Mouse (Mus musculus): Measurements from ENCODE around the gene Opalin. TPM values are rescaled to one million over a fixed set of nuclear protein-coding genes. Genes with fewer than 3 reads are reported as not detected.

Opalin gene
- polyA plus RNA-seq, 1 experiment, result not detected

- H3K79me2 ChIP-seq (ENCODE audit: control insufficient read depth, insufficient read depth), result no peaks in the 10 kb centered on the region
- no peaks in the 10 kb centered on the region for H3K36me3 ChIP-seq (ENCODE audit: control insufficient read depth, insufficient read depth)
- TF ChIP-seq USF1 (IDR thresholded peaks at IDR 0.05; ENCODE audit: low read depth) (no peak), MYOG (IDR thresholded peaks at IDR 0.05; ENCODE audit: control insufficient read depth, extremely low read depth, insufficient read length) (no peak), FOSL1 (IDR thresholded peaks at IDR 0.05; ENCODE audit: insufficient read depth, low read length, poor library complexity, severe bottlenecking) (no peak), CTCF (IDR thresholded peaks at IDR 0.05; ENCODE audit: control insufficient read depth, insufficient read depth, insufficient read length) (no peak), MYOD1 (IDR thresholded peaks at IDR 0.05; ENCODE audit: control insufficient read depth, insufficient read length, low read depth) (no peak), MAX (IDR thresholded peaks at IDR 0.05) (no peak), CEBPB (IDR thresholded peaks at IDR 0.05; ENCODE audit: low read depth) (no peak)
- peaks cover 7% of the 10 kb centered on the region for H3K27me3 ChIP-seq (ENCODE audit: control insufficient read depth, insufficient read depth, insufficient read length)
- no peak overlapping the region for H3K4me3 ChIP-seq (ENCODE audit: insufficient read depth, poor library complexity, severe bottlenecking)
- no peaks in the 10 kb centered on the region for H3K79me3 ChIP-seq (ENCODE audit: low read depth)
- no peak overlapping the region for H3ac ChIP-seq (ENCODE audit: control insufficient read depth, insufficient read length, low read depth)
Measured at GRCm38 (mm10) chr19:41026551-41026950, 50.4 kb downstream of the Opalin start.

GRCm38 (mm10) chr19:41022244-41022643 is 54.7 kb downstream of the Opalin start:
- peaks cover 30% of the 10 kb centered on the region for H3K27me3 ChIP-seq (ENCODE audit: control insufficient read depth, insufficient read depth, insufficient read length)
- TF ChIP-seq FOSL1 (IDR thresholded peaks at IDR 0.05; ENCODE audit: insufficient read depth, low read length, poor library complexity, severe bottlenecking) (no peak), MAX (IDR thresholded peaks at IDR 0.05) (no peak), CEBPB (IDR thresholded peaks at IDR 0.05; ENCODE audit: low read depth) (no peak), MYOD1 (IDR thresholded peaks at IDR 0.05; ENCODE audit: control insufficient read depth, insufficient read length, low read depth) (peak; percentile 64)
- H3K79me3 ChIP-seq (ENCODE audit: low read depth), result no peaks in the 10 kb centered on the region
- H3K4me3 ChIP-seq (ENCODE audit: insufficient read depth, poor library complexity, severe bottlenecking), result no peak overlapping the region
- no peak overlapping the region for H3ac ChIP-seq (ENCODE audit: control insufficient read depth, insufficient read length, low read depth)
- H3K79me2 ChIP-seq (ENCODE audit: control insufficient read depth, insufficient read depth), result no peaks in the 10 kb centered on the region
- no peaks in the 10 kb centered on the region for H3K36me3 ChIP-seq (ENCODE audit: control insufficient read depth, insufficient read depth)

- H3K79me3 ChIP-seq (ENCODE audit: low read depth), result no peaks in the 10 kb centered on the region
- no peak overlapping the region for H3ac ChIP-seq (ENCODE audit: control insufficient read depth, insufficient read length, low read depth)
- peaks cover 30% of the 10 kb centered on the region for H3K27me3 ChIP-seq (ENCODE audit: control insufficient read depth, insufficient read depth, insufficient read length)
- TF ChIP-seq CEBPB (IDR thresholded peaks at IDR 0.05; ENCODE audit: low read depth), result no peak
- TF ChIP-seq USF1 (IDR thresholded peaks at IDR 0.05; ENCODE audit: low read depth), result no peak
- TF ChIP-seq MYOG (IDR thresholded peaks at IDR 0.05; ENCODE audit: control insufficient read depth, extremely low read depth, insufficient read length), result no peak
- no peak for TF ChIP-seq MYOD1 (IDR thresholded peaks at IDR 0.05; ENCODE audit: control insufficient read depth, insufficient read length, low read depth)
- no peak for TF ChIP-seq CTCF (IDR thresholded peaks at IDR 0.05; ENCODE audit: control insufficient read depth, insufficient read depth, insufficient read length)
- no peak for TF ChIP-seq MAX (IDR thresholded peaks at IDR 0.05)
- no peak for TF ChIP-seq FOSL1 (IDR thresholded peaks at IDR 0.05; ENCODE audit: insufficient read depth, low read length, poor library complexity, severe bottlenecking)
- no peaks in the 10 kb centered on the region for H3K36me3 ChIP-seq (ENCODE audit: control insufficient read depth, insufficient read depth)
- no peaks in the 10 kb centered on the region for H3K79me2 ChIP-seq (ENCODE audit: control insufficient read depth, insufficient read depth)
- no peak overlapping the region for H3K4me3 ChIP-seq (ENCODE audit: insufficient read depth, poor library complexity, severe bottlenecking)
Measured at GRCm38 (mm10) chr19:41020537-41020936, 56.4 kb downstream of the Opalin start.

DNA sequence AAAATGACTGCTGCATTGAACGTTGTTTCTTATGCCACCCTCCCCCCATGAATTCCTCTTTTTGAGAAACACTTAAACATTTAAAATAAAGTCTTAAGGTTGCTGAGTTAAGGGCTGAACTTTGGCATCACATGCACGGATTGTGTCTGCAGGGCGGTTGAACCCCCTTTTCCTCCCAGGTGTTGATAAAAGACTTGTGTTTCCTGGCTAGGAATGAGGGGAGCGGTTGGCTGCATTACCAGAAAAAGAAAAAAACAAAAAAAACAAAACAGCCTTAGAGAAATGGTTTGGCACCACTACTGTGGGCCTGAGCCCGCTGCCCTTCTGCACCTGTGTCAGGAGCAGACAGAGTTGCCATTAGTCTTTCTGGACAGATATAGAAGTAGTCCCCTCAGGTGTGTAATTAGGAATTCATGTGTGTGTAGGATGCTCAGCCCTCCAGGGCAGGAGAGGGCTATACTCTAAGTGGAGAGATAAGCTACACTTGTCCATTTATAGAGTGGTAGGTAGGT is 57.7 kb downstream of the Opalin start:
- Histone ChIP-seq H3ac (ENCODE audit: control insufficient read depth, insufficient read length, low read depth) (no peak overlapping the region), H3K27me3 (ENCODE audit: control insufficient read depth, insufficient read depth, insufficient read length) (peaks cover 30% of the 10 kb centered on the region), H3K79me2 (ENCODE audit: control insufficient read depth, insufficient read depth) (no peaks in the 10 kb centered on the region), H3K36me3 (ENCODE audit: control insufficient read depth, insufficient read depth) (no peaks in the 10 kb centered on the region), H3K4me3 (ENCODE audit: insufficient read depth, poor library complexity, severe bottlenecking) (no peak overlapping the region), H3K79me3 (ENCODE audit: low read depth) (no peaks in the 10 kb centered on the region)
- TF ChIP-seq FOSL1 (IDR thresholded peaks at IDR 0.05; ENCODE audit: insufficient read depth, low read length, poor library complexity, severe bottlenecking), result no peak
- no peak for TF ChIP-seq MYOG (IDR thresholded peaks at IDR 0.05; ENCODE audit: control insufficient read depth, extremely low read depth, insufficient read length)
- no peak for TF ChIP-seq MAX (IDR thresholded peaks at IDR 0.05)
- TF ChIP-seq CTCF (IDR thresholded peaks at IDR 0.05; ENCODE audit: control insufficient read depth, insufficient read depth, insufficient read length), result no peak
- no peak for TF ChIP-seq USF1 (IDR thresholded peaks at IDR 0.05; ENCODE audit: low read depth)
- TF ChIP-seq MYOD1 (IDR thresholded peaks at IDR 0.05; ENCODE audit: control insufficient read depth, insufficient read length, low read depth), result no peak

DNA sequence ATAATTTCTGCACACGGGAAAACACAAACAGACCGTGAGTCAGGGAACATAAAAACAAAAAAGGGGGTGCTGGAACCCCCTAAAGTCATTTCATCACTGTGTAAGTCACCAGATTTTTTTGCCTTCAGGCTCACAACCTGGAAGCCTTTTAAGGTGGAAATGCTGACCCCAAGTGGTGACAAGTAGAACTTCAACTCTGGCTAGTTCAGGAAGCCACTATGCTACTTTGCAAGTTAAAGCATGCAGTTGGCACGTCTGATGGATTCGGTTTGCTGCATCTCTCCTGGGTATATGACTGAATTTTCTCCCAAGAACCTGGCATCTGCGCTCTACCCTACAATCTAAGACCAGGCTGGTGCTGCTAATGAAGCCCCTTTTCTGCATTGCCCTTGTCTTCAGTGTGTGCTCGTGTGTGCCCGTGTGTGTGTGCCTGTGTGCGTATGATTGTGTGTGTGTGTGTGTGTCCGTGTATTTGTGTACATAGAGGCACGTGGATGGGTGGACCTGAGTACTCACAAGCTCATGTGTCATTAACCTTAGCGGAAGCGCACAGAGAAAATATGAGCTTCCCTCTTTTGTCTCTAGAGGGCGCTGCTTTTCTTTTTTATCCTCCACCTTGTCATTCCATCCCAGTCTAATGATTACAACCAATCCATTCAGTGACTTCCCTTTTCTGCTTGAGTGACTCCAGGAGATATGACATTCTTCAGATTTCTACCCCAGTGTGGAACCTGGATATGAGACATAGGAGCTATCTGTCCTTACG is 60.8 kb downstream of the Opalin start:
- TF ChIP-seq MYOG (IDR thresholded peaks at IDR 0.05; ENCODE audit: control insufficient read depth, extremely low read depth, insufficient read length) (no peak), CTCF (IDR thresholded peaks at IDR 0.05; ENCODE audit: control insufficient read depth, insufficient read depth, insufficient read length) (peak; percentile 45)
- no peaks in the 10 kb centered on the region for H3K79me2 ChIP-seq (ENCODE audit: control insufficient read depth, insufficient read depth)
- no peaks in the 10 kb centered on the region for H3K79me3 ChIP-seq (ENCODE audit: low read depth)
- peaks cover 19% of the 10 kb centered on the region for H3K27me3 ChIP-seq (ENCODE audit: control insufficient read depth, insufficient read depth, insufficient read length)
- H3K4me3 ChIP-seq (ENCODE audit: insufficient read depth, poor library complexity, severe bottlenecking), result no peak overlapping the region
- no peak overlapping the region for H3ac ChIP-seq (ENCODE audit: control insufficient read depth, insufficient read length, low read depth)
- no peaks in the 10 kb centered on the region for H3K36me3 ChIP-seq (ENCODE audit: control insufficient read depth, insufficient read depth)

- Histone ChIP-seq H3ac (ENCODE audit: control insufficient read depth, insufficient read length, low read depth) (no peak overlapping the region), H3K79me2 (ENCODE audit: control insufficient read depth, insufficient read depth) (no peaks in the 10 kb centered on the region), H3K36me3 (ENCODE audit: control insufficient read depth, insufficient read depth) (no peaks in the 10 kb centered on the region), H3K79me3 (ENCODE audit: low read depth) (no peaks in the 10 kb centered on the region), H3K4me3 (ENCODE audit: insufficient read depth, poor library complexity, severe bottlenecking) (no peak overlapping the region), H3K27me3 (ENCODE audit: control insufficient read depth, insufficient read depth, insufficient read length) (peaks cover 9% of the 10 kb centered on the region)
- TF ChIP-seq MYOG (IDR thresholded peaks at IDR 0.05; ENCODE audit: control insufficient read depth, extremely low read depth, insufficient read length), result no peak
- TF ChIP-seq CEBPB (IDR thresholded peaks at IDR 0.05; ENCODE audit: low read depth), result no peak
- TF ChIP-seq MAX (IDR thresholded peaks at IDR 0.05), result no peak
- TF ChIP-seq MYOD1 (IDR thresholded peaks at IDR 0.05; ENCODE audit: control insufficient read depth, insufficient read length, low read depth), result no peak
- no peak for TF ChIP-seq FOSL1 (IDR thresholded peaks at IDR 0.05; ENCODE audit: insufficient read depth, low read length, poor library complexity, severe bottlenecking)
- TF ChIP-seq CTCF (IDR thresholded peaks at IDR 0.05; ENCODE audit: control insufficient read depth, insufficient read depth, insufficient read length), result no peak
- TF ChIP-seq USF1 (IDR thresholded peaks at IDR 0.05; ENCODE audit: low read depth), result no peak
Measured at GRCm38 (mm10) chr19:41014003-41014402, 62.9 kb downstream of the Opalin start.
